Mouse (Mus musculus) right cerebral cortex, postnatal 36 days (tissue): Measurements from ENCODE around the gene Mras.

ENCODE experiments used
- DNase-seq, 2 experiments: peaks; one replicate each; pipeline ENCODE4 v3.0.0; 2022; ENCODE audit warnings: low spot score in 2 of 2, mixed read lengths in 1 of 2

The Mras gene

GRCm38 (mm10) chr9:99359012-99359411, 78.2 kb downstream of the Mras start:
- DNase-seq = no peak

- no peak for DNase-seq
These were observed 79.1 kb downstream of the Mras start, which contains the start of gene Esyt3 for GRCm38 (mm10) chr9:99357921-99358692. Gene Esyt3 (minus strand): TSS chr9:99358557.

GRCm38 (mm10) chr9:99357561-99357920, 79.6 kb downstream of the Mras start:
- no peak for DNase-seq

- DNase-seq = no peak
These were observed 81.2 kb downstream of the Mras start for GRCm38 (mm10) chr9:99355971-99356370.

GRCm38 (mm10) chr9:99354796-99355195, 82.4 kb downstream of the Mras start:
- DNase-seq = no peak

GRCm38 (mm10) chr9:99353390-99353789, 83.8 kb downstream of the Mras start:
- no peak for DNase-seq

GRCm38 (mm10) chr9:99352964-99353363, 84.2 kb downstream of the Mras start:
- DNase-seq = no peak

GRCm38 (mm10) chr9:99345351-99345792, 91.8 kb downstream of the Mras start:
- peak; percentile 62 to 69 for DNase-seq

GRCm38 (mm10) chr9:99341600-99341999, 95.6 kb downstream of the Mras start:
- DNase-seq = no peak

GRCm38 (mm10) chr9:99340126-99340525, 97.1 kb downstream of the Mras start:
- DNase-seq = no peak

GRCm38 (mm10) chr9:99339182-99339581, 98.0 kb downstream of the Mras start:
- DNase-seq = no peak

GRCm38 (mm10) chr9:99338293-99338692, 98.9 kb downstream of the Mras start:
- DNase-seq = no peak

GRCm38 (mm10) chr9:99336538-99336937, 100.6 kb downstream of the Mras start:
- DNase-seq = no peak
